Mouse (Mus musculus) heart, embryonic 13.5 days (tissue): ENCODE measurements around the gene Syngr3. TPM values are rescaled to one million over a fixed set of nuclear protein-coding genes. Genes with fewer than 3 reads are reported as not detected.
"Not testable (repeated sequence)": the region's sequence is repeated elsewhere in the genome, so short reads cannot be mapped to it uniquely, and the experiment has no call there.

Experiments used
- ATAC-seq: fragments of 200-750 bp; cut with Nextera tagmentation; 2 replicates; pipeline ENCODE4 v1.8.0; 2017; ENCODE audit warnings: moderate TSS enrichment; ENCODE audit not compliant: insufficient number of reproducible peaks, low FRiP score, low TSS enrichment; ENCODE audit errors: extremely low read depth
- H3K27ac ChIP-seq: fragments of 300-500 bp; sonication (generic); replicated peaks from 2 replicates; pipeline ENCODE4 v1.5.1; 2015; ENCODE audit warnings: moderate library complexity, mild to moderate bottlenecking, inconsistent platforms
- H3K27me3 ChIP-seq: fragments of 300-500 bp; sonication (generic); replicated peaks from 2 replicates; pipeline ENCODE4 v1.6.1; 2015; ENCODE audit warnings: mild to moderate bottlenecking, inconsistent platforms
- H3K36me3 ChIP-seq: fragments of 300-500 bp; sonication (generic); 2 replicates; pipeline ENCODE4 v1.6.1; 2015; ENCODE audit warnings: mild to moderate bottlenecking, inconsistent platforms
- H3K4me1 ChIP-seq: fragments of 300-500 bp; sonication (generic); 2 replicates; pipeline ENCODE4 v1.6.1; 2015; ENCODE audit warnings: inconsistent platforms
- H3K4me2 ChIP-seq: fragments of 300-500 bp; sonication (generic); 2 replicates; pipeline ENCODE4 v1.6.1; 2015; ENCODE audit warnings: inconsistent platforms, mild to moderate bottlenecking, moderate library complexity
- H3K4me3 ChIP-seq: fragments of 300-500 bp; sonication (generic); 2 replicates; pipeline ENCODE4 v1.5.1; 2015; ENCODE audit warnings: moderate library complexity, mild to moderate bottlenecking, inconsistent platforms
- H3K9ac ChIP-seq: fragments of 300-500 bp; sonication (generic); 2 replicates; pipeline ENCODE4 v1.6.1; 2015; ENCODE audit warnings: inconsistent platforms, mild to moderate bottlenecking, moderate library complexity
- H3K9me3 ChIP-seq: fragments of 300-500 bp; sonication (generic); 2 replicates; pipeline ENCODE4 v1.6.1; 2016; ENCODE audit warnings: inconsistent platforms
- WGBS: fragments of 180-500 bp; shearing (Covaris S2); methylation state at CpG from one replicate; pipeline ENCODE4 v1.1.7; 2015; ENCODE audit warnings: mixed read lengths; 5-methylcytosine and 5-hydroxymethylcytosine counted together
- polyA plus RNA-seq: library from polyadenylated mRNA; unstranded; fragments of >200 nt; fragmentation: Nextera tagmentation; extraction: Ambion mirVana; gene quantifications from 2 replicates; pipeline ENCODE4 v1.2.1, GENCODE M21; 2015

The Syngr3 gene
- polyA plus RNA-seq, 1 experiment from 2014 or later: 0.59 TPM

DNA sequence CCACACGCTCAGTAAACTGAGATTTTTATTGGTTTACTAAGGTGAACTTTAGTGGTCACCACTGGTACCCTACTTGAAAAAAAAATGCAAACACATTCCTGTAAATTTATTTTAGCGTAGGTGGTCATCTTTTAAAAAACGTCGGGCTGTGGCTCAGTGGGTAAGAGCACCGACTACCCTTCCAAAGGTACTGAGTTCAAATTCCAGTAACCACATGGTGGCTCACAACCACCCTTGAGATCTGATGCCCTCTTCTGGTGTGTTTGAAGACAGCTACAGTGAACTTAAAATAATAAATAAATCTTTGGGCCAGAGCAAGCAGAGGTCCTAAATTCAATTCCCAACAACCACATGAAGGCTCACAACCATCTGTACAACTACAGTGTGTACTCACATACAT lies 29.2 kb upstream of the Syngr3 start:
- H3K4me1 ChIP-seq: peaks cover 33% of the 10 kb centered on the region
- H3K4me2 ChIP-seq: peak overlapping the region; percentile 74
- H3K9ac ChIP-seq: peak overlapping the region; percentile 98
- not testable (repeated sequence) for ATAC-seq, H3K27me3 ChIP-seq, H3K9me3 ChIP-seq
- H3K4me3 ChIP-seq: peak overlapping the region; percentile 93
- peaks cover 47% of the 10 kb centered on the region for H3K36me3 ChIP-seq
- 49% methylated on average over 5 of the region's 5 CpGs for WGBS
- H3K27ac ChIP-seq: peak overlapping the region; percentile 90

DNA sequence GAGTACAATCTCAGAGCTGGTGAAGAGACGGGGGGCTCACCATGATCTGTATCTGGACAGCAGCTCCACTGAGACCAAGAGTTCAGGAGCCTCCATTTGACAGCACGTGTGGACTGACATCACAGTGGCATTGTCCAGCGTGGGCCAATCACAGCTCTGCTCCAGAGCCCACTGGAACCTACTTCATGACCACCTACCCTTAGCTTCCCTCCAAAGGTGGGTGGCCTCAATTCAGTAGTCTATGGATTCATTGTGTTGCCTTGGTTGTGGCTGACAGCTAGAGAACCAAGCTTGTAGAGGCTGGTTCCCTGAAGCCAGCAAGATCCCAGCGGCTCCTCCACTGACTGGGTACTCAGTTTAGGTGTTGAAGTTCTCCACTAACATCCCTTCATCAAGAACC lies 28.2 kb upstream of the Syngr3 start, which contains the start of the genes Rnf151 and Rps2:
Rnf151 (minus strand) TSS at position 121 of the 400 bp plus-strand sequence.
Rps2 (plus strand) TSS at position 174 of the 400 bp plus-strand sequence.
- 77% methylated on average over 4 of the region's 4 CpGs for WGBS
- Histone ChIP-seq H3K9ac (peak within 1 kb of the TSS; percentile 98), H3K27ac (no peak within 1 kb of the TSS), H3K27me3 (no peaks in the 10 kb centered on the region), H3K4me2 (peak within 1 kb of the TSS; percentile 74), H3K36me3 (peaks cover 47% of the 10 kb centered on the region), H3K9me3 (no peaks in the 10 kb centered on the region), H3K4me3 (peak within 1 kb of the TSS; percentile 93), H3K4me1 (peaks cover 26% of the 10 kb centered on the region)
- ATAC-seq: no peak

DNA sequence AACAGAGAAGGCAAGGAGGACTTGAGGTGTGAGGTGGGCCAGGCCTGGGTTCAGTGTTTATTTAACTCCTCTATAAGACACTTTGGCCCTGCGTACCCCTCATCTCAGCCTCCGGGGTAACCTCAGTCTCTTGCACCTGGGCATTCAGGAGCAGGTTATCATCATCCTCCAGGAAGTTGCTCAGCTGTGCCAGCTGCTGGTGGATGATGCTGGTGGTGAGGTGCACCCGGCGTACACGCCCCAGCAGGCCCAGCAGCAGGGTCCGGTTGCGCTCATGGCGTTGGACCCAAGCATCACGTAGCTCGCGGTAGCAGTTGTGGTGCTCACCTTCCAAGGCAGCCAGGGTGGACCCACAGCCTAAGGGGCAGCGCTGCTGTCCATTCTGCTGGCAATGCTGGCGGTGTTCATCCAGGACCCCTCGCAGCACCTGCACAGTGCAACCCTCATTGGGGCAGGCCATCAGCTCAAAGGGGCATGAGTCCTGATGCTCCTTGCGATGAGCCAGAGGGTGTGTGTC lies 26.5 kb upstream of the Syngr3 start:
- no peak overlapping the region for H3K9ac ChIP-seq
- ATAC-seq: no peak
- no peak overlapping the region for H3K4me3 ChIP-seq
- 90% methylated on average over 15 of the region's 15 CpGs for WGBS
- no peaks in the 10 kb centered on the region for H3K27me3 ChIP-seq
- no peak overlapping the region for H3K4me2 ChIP-seq
- peaks cover 32% of the 10 kb centered on the region for H3K36me3 ChIP-seq
- H3K4me1 ChIP-seq: peaks cover 9% of the 10 kb centered on the region
- no peak overlapping the region for H3K27ac ChIP-seq
- no peaks in the 10 kb centered on the region for H3K9me3 ChIP-seq

DNA sequence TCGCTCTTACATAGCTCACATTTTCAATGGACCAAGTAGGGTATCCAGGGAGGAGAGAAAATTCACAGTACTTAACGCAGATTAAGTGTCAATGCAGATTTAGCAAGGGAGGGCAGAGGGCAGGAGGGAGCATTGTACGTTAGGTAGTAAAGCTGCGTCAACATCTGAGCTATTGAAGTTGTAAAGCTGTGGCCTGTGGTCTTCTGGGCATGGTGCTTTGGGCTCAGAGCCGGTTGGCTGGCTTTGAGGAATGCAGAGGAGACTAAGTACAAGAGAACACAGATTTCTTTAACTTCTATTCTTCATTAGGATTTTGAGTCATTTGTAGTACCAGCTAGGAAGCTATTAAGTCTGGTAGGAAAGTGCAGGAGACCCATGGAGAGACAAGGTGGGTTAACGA lies 25.8 kb upstream of the Syngr3 start:
- ATAC-seq: no peak
- H3K27me3 ChIP-seq: no peaks in the 10 kb centered on the region

DNA sequence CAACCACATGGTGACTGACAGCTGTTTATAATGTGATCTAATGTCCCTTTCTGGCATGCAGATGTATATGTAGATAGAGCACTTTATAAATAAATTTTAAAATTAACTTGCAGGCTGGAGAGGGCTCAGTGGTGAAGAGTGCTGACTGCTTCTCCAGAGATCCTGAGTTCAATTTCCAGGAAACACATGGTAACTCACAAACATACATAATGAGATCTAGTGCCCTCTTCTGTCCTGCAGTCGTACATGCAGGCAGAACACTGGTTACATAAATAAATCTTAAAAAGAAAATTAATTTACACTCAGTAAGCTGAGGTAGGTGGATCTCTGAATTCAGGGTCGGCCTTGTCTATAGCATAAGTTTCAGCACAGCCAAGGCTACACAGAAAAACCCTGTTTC lies 18.9 kb upstream of the Syngr3 start:
- H3K4me1 ChIP-seq: peaks cover 16% of the 10 kb centered on the region
- H3K36me3 ChIP-seq: peaks cover 19% of the 10 kb centered on the region
- no peaks in the 10 kb centered on the region for H3K27me3 ChIP-seq
- peak overlapping the region; percentile 86 for H3K4me2 ChIP-seq
- peak overlapping the region; percentile 81 for H3K4me3 ChIP-seq
- no peak overlapping the region for H3K9ac ChIP-seq
- 40% methylated on average over 2 of the region's 2 CpGs for WGBS
- ATAC-seq: no peak
- H3K9me3 ChIP-seq: no peaks in the 10 kb centered on the region
- H3K27ac ChIP-seq: no peak overlapping the region

More for the DNA sequence above, 25.8 kb upstream of the Syngr3 start:
- H3K4me2 ChIP-seq: no peak overlapping the region
- H3K4me3 ChIP-seq: no peak overlapping the region
- no peaks in the 10 kb centered on the region for H3K9me3 ChIP-seq
- peaks cover 7% of the 10 kb centered on the region for H3K4me1 ChIP-seq
- 81% methylated on average over 6 of the region's 6 CpGs for WGBS
- H3K36me3 ChIP-seq: peaks cover 28% of the 10 kb centered on the region
- H3K27ac ChIP-seq: no peak overlapping the region
- no peak overlapping the region for H3K9ac ChIP-seq

DNA sequence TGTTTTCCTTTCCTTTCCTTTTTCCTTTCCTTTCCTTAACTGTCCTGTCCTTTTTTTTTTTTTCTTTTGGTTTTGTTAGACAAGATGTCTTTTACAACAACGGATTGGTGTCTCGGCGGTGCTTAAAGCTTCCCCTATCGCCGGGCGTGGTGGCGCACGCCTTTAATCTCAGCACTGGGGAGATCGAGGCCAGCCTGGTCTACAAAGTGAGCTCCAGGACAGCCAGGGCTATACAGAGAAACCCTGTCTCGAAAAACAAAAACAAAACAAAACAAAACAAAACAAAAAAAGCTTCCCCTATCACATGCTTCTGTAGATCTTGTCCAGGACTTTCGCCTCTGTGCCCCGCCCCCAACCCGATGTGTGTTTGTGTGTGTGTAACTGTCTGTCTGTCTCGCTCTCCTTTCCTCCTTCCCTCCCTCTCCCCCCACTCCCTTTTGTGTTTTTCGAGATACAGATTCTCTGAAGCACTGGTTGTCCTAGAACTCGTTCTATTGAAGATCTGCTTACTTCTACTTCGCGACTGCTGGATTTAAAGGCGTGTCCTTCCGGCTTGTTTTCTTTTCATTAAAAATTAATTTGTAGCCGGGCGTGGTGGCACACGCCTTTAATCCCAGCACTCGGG lies 18.2 kb upstream of the Syngr3 start:
- WGBS: 7% methylated on average over 24 of the region's 24 CpGs
- H3K36me3 ChIP-seq: peaks cover 26% of the 10 kb centered on the region
- ATAC-seq: no peak
- peak overlapping the region; percentile 86 for H3K4me2 ChIP-seq
- no peaks in the 10 kb centered on the region for H3K27me3 ChIP-seq
- H3K9ac ChIP-seq: peak overlapping the region; percentile 90
- peaks cover 16% of the 10 kb centered on the region for H3K4me1 ChIP-seq
- H3K27ac ChIP-seq: peak overlapping the region; percentile 89
- no peaks in the 10 kb centered on the region for H3K9me3 ChIP-seq
- H3K4me3 ChIP-seq: peak overlapping the region; percentile 81

DNA sequence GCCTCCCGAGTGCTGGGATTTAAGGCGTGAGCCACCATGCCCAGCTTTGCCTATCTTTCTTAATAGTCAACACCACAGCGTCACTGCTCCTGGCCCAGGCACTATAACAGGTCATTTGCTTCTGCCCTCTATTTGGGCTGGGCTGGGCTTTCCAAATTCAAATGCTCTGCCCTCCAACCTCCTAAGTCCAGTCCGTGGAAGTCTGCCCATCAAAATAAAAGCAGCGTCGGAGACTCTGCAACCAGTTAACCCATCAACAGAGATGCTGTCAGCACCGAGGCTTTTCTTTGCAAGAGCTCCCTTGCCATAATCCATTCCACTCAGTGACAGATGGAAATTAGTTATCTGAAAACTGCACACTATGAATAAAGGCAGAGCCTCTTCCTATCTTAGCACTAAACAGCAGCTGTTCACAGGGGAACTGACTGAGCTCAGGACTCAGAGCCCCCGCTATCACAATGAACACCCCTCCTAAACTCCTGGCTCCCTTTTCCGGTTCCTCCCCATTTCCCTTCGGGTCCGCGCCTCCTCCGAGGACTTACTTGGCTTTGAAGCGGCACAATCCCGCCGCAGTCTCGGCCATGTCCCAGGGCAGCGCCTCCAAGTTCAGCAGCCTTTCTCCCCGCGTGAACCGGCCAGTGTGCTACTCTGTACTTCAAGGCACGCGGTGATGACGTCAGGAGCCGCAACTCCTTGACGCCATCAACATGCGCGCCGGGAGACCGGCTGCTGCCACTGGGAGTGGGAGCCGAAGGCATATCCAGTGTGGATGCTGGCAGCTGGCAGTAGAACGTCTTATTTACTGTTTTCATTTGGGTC lies 17.4 kb upstream of the Syngr3 start, which contains the start of gene Tbl3:
Tbl3 (minus strand) TSS at position 679 of the 819 bp plus-strand sequence.
- H3K4me2 ChIP-seq: peak within 1 kb of the TSS; percentile 86
- H3K9ac ChIP-seq: peak within 1 kb of the TSS; percentile 90
- H3K27ac ChIP-seq: peak within 1 kb of the TSS; percentile 89
- WGBS: 3% methylated on average over 32 of the region's 32 CpGs
- peaks cover 16% of the 10 kb centered on the region for H3K4me1 ChIP-seq
- ATAC-seq: peak; percentile 67
- no peaks in the 10 kb centered on the region for H3K27me3 ChIP-seq
- peak within 1 kb of the TSS; percentile 81 for H3K4me3 ChIP-seq
- H3K9me3 ChIP-seq: no peaks in the 10 kb centered on the region
- peaks cover 33% of the 10 kb centered on the region for H3K36me3 ChIP-seq

DNA sequence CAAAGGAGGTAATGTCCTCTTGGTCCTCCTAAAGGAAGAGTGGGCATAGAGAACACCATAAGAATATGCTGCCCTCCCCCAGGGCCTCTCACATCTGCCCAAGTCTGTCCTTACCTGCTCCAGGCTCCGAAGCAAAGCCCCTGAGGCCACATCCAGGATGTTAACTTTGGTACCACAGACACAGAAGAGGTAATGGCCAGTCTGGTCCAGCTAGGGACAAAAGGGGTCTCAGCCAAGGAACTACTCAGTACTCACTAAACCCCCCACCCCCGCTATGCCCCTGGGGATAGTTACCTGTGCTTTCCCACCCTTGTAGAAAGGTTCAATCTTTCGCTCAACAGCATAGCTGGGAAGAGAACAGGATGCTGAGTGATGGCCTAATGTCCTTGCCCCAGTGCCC lies 16.1 kb upstream of the Syngr3 start:
- peaks cover 47% of the 10 kb centered on the region for H3K36me3 ChIP-seq
- no peak overlapping the region for H3K9ac ChIP-seq
- 92% methylated on average over 3 of the region's 3 CpGs for WGBS
- no peak overlapping the region for H3K27ac ChIP-seq
- peaks cover 16% of the 10 kb centered on the region for H3K4me1 ChIP-seq
- no peak for ATAC-seq
- no peak overlapping the region for H3K4me2 ChIP-seq
- H3K9me3 ChIP-seq: no peaks in the 10 kb centered on the region
- H3K27me3 ChIP-seq: no peaks in the 10 kb centered on the region
- H3K4me3 ChIP-seq: no peak overlapping the region

DNA sequence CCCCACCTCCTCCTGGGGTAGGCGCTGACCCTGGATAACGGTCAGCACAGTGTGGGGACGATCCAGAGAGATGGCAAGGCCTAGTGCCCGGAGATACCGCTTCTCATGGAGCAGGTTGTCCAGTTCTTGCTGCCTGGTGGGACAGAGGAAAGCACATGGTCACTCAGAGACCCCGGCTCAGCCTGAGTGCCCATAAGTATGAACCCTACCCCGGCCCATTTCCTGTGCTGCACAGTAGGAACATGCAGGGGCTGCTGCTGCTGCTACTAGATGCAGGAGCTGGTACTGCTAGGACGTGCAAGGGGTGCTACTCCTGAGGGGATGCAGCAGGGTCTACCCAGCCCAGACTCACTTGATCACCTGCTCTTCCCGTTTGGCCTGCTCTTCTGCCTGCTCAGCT lies 11.5 kb upstream of the Syngr3 start:
- peaks cover 23% of the 10 kb centered on the region for H3K4me1 ChIP-seq
- H3K36me3 ChIP-seq: peaks cover 62% of the 10 kb centered on the region
- no peak overlapping the region for H3K27ac ChIP-seq
- 85% methylated on average over 9 of the region's 9 CpGs for WGBS
- no peak overlapping the region for H3K4me2 ChIP-seq
- ATAC-seq: no peak
- no peak overlapping the region for H3K9ac ChIP-seq
- no peaks in the 10 kb centered on the region for H3K9me3 ChIP-seq
- H3K4me3 ChIP-seq: no peak overlapping the region
- no peaks in the 10 kb centered on the region; the same call in 1 of the 2 replicates for H3K27me3 ChIP-seq

DNA sequence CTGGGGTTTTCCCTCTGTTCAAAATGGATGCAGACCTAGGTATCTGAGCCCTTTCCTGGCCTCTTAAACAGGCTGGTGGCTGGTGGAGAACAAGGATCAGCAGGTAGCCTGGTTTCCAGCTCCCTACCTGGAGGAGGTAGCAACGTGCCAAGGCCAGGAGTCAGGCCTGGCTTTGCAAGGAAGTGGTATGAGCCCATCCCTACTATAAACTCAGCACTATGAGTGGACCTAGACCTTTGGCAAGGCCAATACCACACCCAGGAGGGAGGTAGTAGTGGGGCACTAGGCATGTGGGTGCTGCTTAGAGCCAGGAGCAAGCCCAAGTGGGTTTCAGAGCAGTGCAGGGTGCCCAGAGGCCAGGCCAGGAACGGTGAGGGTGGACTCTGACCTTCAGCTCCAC lies 9.7 kb upstream of the Syngr3 start:
- Histone ChIP-seq H3K27ac (no peak overlapping the region), H3K4me2 (no peak overlapping the region), H3K27me3 (no peaks in the 10 kb centered on the region; the same call in 1 of the 2 replicates), H3K36me3 (peaks cover 51% of the 10 kb centered on the region), H3K9ac (no peak overlapping the region), H3K4me3 (no peak overlapping the region), H3K9me3 (no peaks in the 10 kb centered on the region), H3K4me1 (peaks cover 29% of the 10 kb centered on the region)
- no peak for ATAC-seq
- 71% methylated on average over 2 of the region's 2 CpGs for WGBS

DNA sequence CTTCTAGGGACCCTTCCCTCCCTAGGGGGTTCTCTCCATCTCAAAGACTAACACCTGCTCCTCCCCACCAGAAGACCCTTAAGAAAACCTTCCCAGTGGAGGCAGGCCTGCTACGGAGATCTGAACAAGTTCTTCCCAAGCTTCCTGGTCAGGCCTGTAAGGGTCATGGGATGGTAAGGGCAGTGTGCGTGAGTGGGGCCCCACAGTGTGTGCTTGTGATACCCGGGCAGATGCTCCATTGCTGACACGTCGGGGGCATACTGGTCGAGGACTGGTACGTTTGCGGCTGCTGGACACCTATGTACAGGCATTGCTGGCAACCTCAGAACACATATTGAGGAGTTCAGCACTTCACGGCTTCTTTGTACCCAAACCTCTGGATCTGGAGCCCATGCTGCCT lies 9.0 kb upstream of the Syngr3 start:
- no peak for ATAC-seq
- Histone ChIP-seq H3K36me3 (peaks cover 48% of the 10 kb centered on the region), H3K4me3 (no peak overlapping the region), H3K4me1 (peaks cover 29% of the 10 kb centered on the region), H3K4me2 (no peak overlapping the region), H3K9me3 (no peaks in the 10 kb centered on the region), H3K9ac (no peak overlapping the region), H3K27me3 (no peaks in the 10 kb centered on the region; the same call in 1 of the 2 replicates), H3K27ac (no peak overlapping the region)
- 64% methylated on average over 9 of the region's 9 CpGs for WGBS
